Mouse (Mus musculus) liver, postnatal 0 days (tissue): Measurements from ENCODE around the gene Lrrc28.

Experiments
- CTCF ChIP-seq: sonication (generic); IDR thresholded peaks from 2 replicates; pipeline ENCODE4 v1.5.1; 2016; ENCODE audit warnings: antibody characterized with exemption, low read depth
- EP300 ChIP-seq: IDR thresholded peaks from 2 replicates; pipeline ENCODE4 v1.6.1; 2016; ENCODE audit warnings: antibody characterized with exemption, low read depth, mild to moderate bottlenecking

DNA sequence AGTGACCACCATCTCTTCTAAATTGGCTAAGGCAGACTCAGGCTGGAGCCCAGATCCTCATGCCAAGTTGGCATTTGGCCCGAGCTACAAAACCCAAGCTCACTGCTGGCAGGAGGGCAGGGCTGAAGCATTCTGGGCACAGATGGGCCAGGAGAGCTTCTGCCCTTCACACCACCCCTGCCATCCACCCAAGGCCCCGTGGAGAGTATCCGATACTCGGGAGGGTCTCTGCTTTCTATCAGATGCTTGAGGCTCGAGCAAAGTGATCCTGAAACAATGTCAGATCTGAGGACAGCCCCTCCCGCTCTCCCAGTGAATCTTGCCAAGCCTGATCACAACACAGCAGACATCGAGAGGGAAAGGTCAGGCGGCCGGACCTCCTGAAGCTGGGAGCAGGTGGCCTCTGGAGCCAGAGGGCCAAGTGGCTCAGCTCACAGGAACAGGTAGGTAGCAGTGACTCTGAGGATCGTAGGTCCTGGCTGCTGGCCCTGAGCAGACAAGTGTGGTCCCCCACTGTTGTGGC, 157.1 kb downstream of the Lrrc28 start:
- no peak for TF ChIP-seq CTCF
- TF ChIP-seq EP300 = no peak
